ENCODE assay signal across 13 mouse cellular contexts in genomic region chr8:44991700-44992487, GRCm38 (mm10). TPM values are rescaled to one million over a fixed set of nuclear protein-coding genes. Genes with fewer than 3 reads are reported as not detected.
DNase-seq lines count a peak whose midpoint lies in the region; ATAC-seq and TF ChIP-seq lines count a peak whose summit lies in the region.
"Had no signal": no experiment of that assay in that cellular context is flagged by ENCODE, and none has a peak within 500 bp of the region (broad histone marks: within the 10 kb centered on the region; RNA-seq: fewer than 3 reads in every experiment).

No protein-coding gene starts in this region.

- H3K4me3 ChIP-seq in cerebellum, adult 2 months (replicated peaks; ENCODE audit: insufficient read depth, low read depth, low read length), result no peak overlapping the region
- no peak overlapping the region for H3K4me3 ChIP-seq in intestine, embryonic 14.5 days (ENCODE audit: low read depth, low read length)
- H3K4me3 ChIP-seq in intestine, embryonic 15.5 days (replicated peaks), result no peak overlapping the region
- H3K4me3 ChIP-seq in limb, embryonic 11.5 days (ENCODE audit: low read depth, low read length), result no peak overlapping the region
- H3K4me3 ChIP-seq: myocyte had no signal

- ATAC-seq in cerebellum, adult (ENCODE audit: insufficient number of reproducible peaks, low FRiP score, low TSS enrichment), result no peak
- ATAC-seq in intestine, embryonic 14.5 days (replicated peaks; ENCODE audit: low FRiP score, low TSS enrichment, low read depth), result no peak
- ATAC-seq in intestine, embryonic 15.5 days, result no peak
- ATAC-seq in limb, embryonic 11.5 days (ENCODE audit: insufficient number of reproducible peaks, low FRiP score, low TSS enrichment, low read depth), result no peak

- H3K27ac ChIP-seq in cerebellum, adult 2 months (ENCODE audit: insufficient read depth, low read length), result peak overlapping the region; percentile 64; the same call in 1 of the 2 replicates
- no peak overlapping the region for H3K27ac ChIP-seq in intestine, embryonic 14.5 days (ENCODE audit: low read depth)
- H3K27ac ChIP-seq in intestine, embryonic 15.5 days, result no peak overlapping the region
- no peak overlapping the region for H3K27ac ChIP-seq in limb, embryonic 11.5 days (replicated peaks; ENCODE audit: low read depth, low read length)

- no peak for DNase-seq in cerebellum, adult 2 months
- DNase-seq in intestine, embryonic 14.5 days (ENCODE audit: low spot score), result peak; percentile 48
- DNase-seq in limb, embryonic 11.5 days (ENCODE audit: low spot score), result no peak
- DNase-seq in retina, embryonic 14.5 days (ENCODE audit: low spot score), result peak; percentile 48
- DNase-seq in layer of hippocampus, adult 8-10 months (ENCODE audit: low spot score in 2 of 2), result no peak
- DNase-seq in left cerebral cortex, postnatal 14 days (ENCODE audit: low spot score in 2 of 2), result no peak
- DNase-seq: gastrocnemius, postnatal 10 days; kidney, postnatal 10 days; left cerebral cortex, postnatal 4 days; thymus, postnatal 14 days had no signal

- no peak overlapping the region for H3K4me2 ChIP-seq in intestine, embryonic 14.5 days (ENCODE audit: low read length)
- H3K4me2 ChIP-seq in intestine, embryonic 15.5 days (replicated peaks), result no peak overlapping the region
- peak overlapping the region; percentile 4; the same call in 1 of the 2 replicates for H3K4me2 ChIP-seq in limb, embryonic 11.5 days (ENCODE audit: low read depth, severe bottlenecking)

- TF ChIP-seq CTCF in cerebellum, adult 2 months (IDR thresholded peaks at IDR 0.05; ENCODE audit: borderline replicate concordance, insufficient read depth, low read depth, low read length), result no peak

- no peaks in the 10 kb centered on the region; the same call in 1 of the 2 replicates for H3K27me3 ChIP-seq in cerebellum, adult 2 months (ENCODE audit: control insufficient read depth, insufficient read depth, low read length)
- H3K27me3 ChIP-seq in intestine, embryonic 14.5 days (replicated peaks; ENCODE audit: control insufficient read depth, insufficient read depth, low read length), result no peaks in the 10 kb centered on the region
- no peaks in the 10 kb centered on the region for H3K27me3 ChIP-seq in intestine, embryonic 15.5 days (replicated peaks)
- H3K27me3 ChIP-seq in limb, embryonic 11.5 days (ENCODE audit: control insufficient read depth, insufficient read depth, low read length), result no peaks in the 10 kb centered on the region

- H3K4me1 ChIP-seq in cerebellum, adult 2 months (ENCODE audit: control insufficient read depth, insufficient read depth, low read length), result peaks cover 22% of the 10 kb centered on the region
- peaks cover 28% of the 10 kb centered on the region for H3K4me1 ChIP-seq in intestine, embryonic 14.5 days (replicated peaks; ENCODE audit: control insufficient read depth, insufficient read depth, low read length)
- H3K4me1 ChIP-seq in intestine, embryonic 15.5 days (replicated peaks), result peaks cover 25% of the 10 kb centered on the region
- H3K4me1 ChIP-seq in limb, embryonic 11.5 days (ENCODE audit: control insufficient read depth, insufficient read depth, low read length), result peaks cover 15% of the 10 kb centered on the region

- peaks cover 23% of the 10 kb centered on the region for H3K36me3 ChIP-seq in intestine, embryonic 14.5 days (ENCODE audit: control insufficient read depth, insufficient read depth, low read length)
- H3K36me3 ChIP-seq in intestine, embryonic 15.5 days, result no peaks in the 10 kb centered on the region
- H3K36me3 ChIP-seq in limb, embryonic 11.5 days (ENCODE audit: control insufficient read depth, insufficient read depth, low read length), result peaks cover 2% of the 10 kb centered on the region; the same call in 1 of the 2 replicates

- no peak overlapping the region for H3K9ac ChIP-seq in intestine, embryonic 14.5 days (ENCODE audit: low read length)
- H3K9ac ChIP-seq in intestine, embryonic 15.5 days, result no peak overlapping the region
- no peak overlapping the region for H3K9ac ChIP-seq in limb, embryonic 11.5 days (ENCODE audit: low read length)

- 35% methylated on average over 21 of the region's 21 CpGs for WGBS in cerebellum, adult 2 months
- WGBS in intestine, embryonic 14.5 days, result 48% methylated on average over 21 of the region's 21 CpGs
- 56% methylated on average over 21 of the region's 21 CpGs for WGBS in intestine, embryonic 15.5 days
- WGBS in limb, embryonic 11.5 days, result 42% methylated on average over 21 of the region's 21 CpGs

- intact Hi-C loops in left cerebral cortex, postnatal 14 days (cut with DNase I), result no loop called here

- H3K9me3 ChIP-seq in intestine, embryonic 14.5 days (ENCODE audit: control insufficient read depth, low read length), result no peaks in the 10 kb centered on the region
- H3K9me3 ChIP-seq in intestine, embryonic 15.5 days, result no peaks in the 10 kb centered on the region
- H3K9me3 ChIP-seq in limb, embryonic 11.5 days (ENCODE audit: control insufficient read depth, low read length), result no peaks in the 10 kb centered on the region

- TF ChIP-seq POLR2A in cerebellum, adult 2 months (IDR thresholded peaks at IDR 0.05; ENCODE audit: borderline replicate concordance, insufficient read depth, low read length), result no peak

RNA-seq across cellular contexts. Expression of gene Fat1, which starts 56.6 kb away (rescaled TPM):
- 106 and 120 TPM in 2 replicates for polyA plus RNA-seq in cerebellum, adult 2 months (2012; rRNA removed)
- 29.3 and 29.7 TPM in 2 replicates for polyA plus RNA-seq in intestine, embryonic 14.5 days (2014; fragmentation: Nextera tagmentation; extraction: Ambion mirVana)
- 13.4 and 14.8 TPM in 2 replicates for polyA plus RNA-seq in intestine, embryonic 15.5 days (2015; fragmentation: Nextera tagmentation; extraction: Ambion mirVana)
- 35.6 and 37.0 TPM in 2 replicates for polyA plus RNA-seq in limb, embryonic 11.5 days (2014; fragmentation: Nextera tagmentation; extraction: Ambion mirVana)
- 10 to 100 TPM; 23.0 to 24.5 (median 24.4) TPM for total RNA-seq in layer of hippocampus, adult 8-10 months (2022)
- total RNA-seq in left cerebral cortex, postnatal 14 days (2021), result 10 to 100 TPM; 34.2 to 37.4 TPM

Comparison
In these comparisons a context has a peak if more than half of its experiments do, and no peak if none do; other contexts are left out.
1. DNase-seq: peak in intestine, embryonic 14.5 days (single experiment) and retina, embryonic 14.5 days (single experiment); none in cerebellum, adult 2 months (0 of 2), limb, embryonic 11.5 days (single experiment), layer of hippocampus, adult 8-10 months (0 of 2) and left cerebral cortex, postnatal 14 days (0 of 2).